Mouse (Mus musculus) forebrain, postnatal 0 days (tissue): ENCODE data around the gene Kcnk10. TPM values are rescaled to one million over a fixed set of nuclear protein-coding genes. Genes with fewer than 3 reads are reported as not detected.
A peak's percentile ranks its signal among the peaks of the same experiment; 100 is the strongest.

Experiments
- ATAC-seq: fragments of 200-750 bp; cut with Nextera tagmentation; 2 replicates; pipeline ENCODE4 v1.8.0; 2017; ENCODE audit warnings: mild to moderate bottlenecking, moderate library complexity
- DNase-seq: peaks from one replicate; pipeline ENCODE4 v3.0.0-alpha.2; 2015
- H3K27ac ChIP-seq: fragments of 300-500 bp; sonication (generic); 2 replicates; pipeline ENCODE4 v1.5.1; 2014; ENCODE audit warnings: low read depth, mild to moderate bottlenecking, antibody characterized with exemption, low read length, moderate library complexity, mixed read lengths
- H3K27me3 ChIP-seq: fragments of 300-500 bp; sonication (generic); 2 replicates; pipeline ENCODE4 v1.6.1; 2014; ENCODE audit warnings: mild to moderate bottlenecking, low read length, mixed read lengths; ENCODE audit not compliant: insufficient read depth
- H3K36me3 ChIP-seq: fragments of 300-500 bp; sonication (generic); 2 replicates; pipeline ENCODE4 v1.6.1; 2014; ENCODE audit warnings: mild to moderate bottlenecking, moderate library complexity; ENCODE audit not compliant: insufficient read depth
- H3K4me1 ChIP-seq: fragments of 300-500 bp; sonication (generic); 2 replicates; pipeline ENCODE4 v1.6.1; 2014; ENCODE audit warnings: antibody characterized with exemption; ENCODE audit not compliant: insufficient read depth
- H3K4me2 ChIP-seq: fragments of 300-500 bp; sonication (generic); 2 replicates; pipeline ENCODE4 v1.6.1; 2014; ENCODE audit warnings: low read depth, mild to moderate bottlenecking, moderate library complexity
- H3K4me3 ChIP-seq: fragments of 300-500 bp; sonication (generic); 2 replicates; pipeline ENCODE4 v1.5.1; 2014; ENCODE audit warnings: low read depth, low read length, mixed read lengths
- H3K9ac ChIP-seq: fragments of 300-500 bp; sonication (generic); 2 replicates; pipeline ENCODE4 v1.6.1; 2014; ENCODE audit warnings: mild to moderate bottlenecking
- H3K9me3 ChIP-seq: fragments of 300-500 bp; sonication (generic); 2 replicates; pipeline ENCODE4 v1.6.1; 2016; ENCODE audit warnings: low read length
- CTCF ChIP-seq: sonication (generic); IDR thresholded peaks from 2 replicates; pipeline ENCODE4 v1.5.1; 2016; ENCODE audit warnings: antibody characterized with exemption, control low read depth, low read depth
- WGBS: fragments of 180-500 bp; shearing (Covaris S2); extraction: QIAGEN DNeasy Blood & Tissue Kit; methylation state at CpG from one replicate; pipeline ENCODE4 v1.1.7; 2014; 5-methylcytosine and 5-hydroxymethylcytosine counted together
- polyA plus RNA-seq: library from polyadenylated mRNA; unstranded; fragments of >200 nt; fragmentation: Nextera tagmentation; extraction: Ambion mirVana; gene quantifications from 2 replicates; pipeline ENCODE4 v1.2.1, GENCODE M21; 2015
- total RNA-seq: library from RNA; depleted of rRNA; stranded (reverse); fragments of >200 nt; gene quantifications from 2 replicates; pipeline ENCODE4 v1.2.3, GENCODE M21; 2014

Kcnk10 gene
- total and polyA plus RNA-seq, 2 experiments from 2014 or later: 40.9 to 59.7 TPM

- 70% methylated on average over 6 of the region's 6 CpGs for WGBS
- H3K36me3 ChIP-seq: no peaks in the 10 kb centered on the region
- no peak overlapping the region for H3K27ac ChIP-seq
- ATAC-seq (no peak), DNase-seq (no peak)
- H3K4me1 ChIP-seq: no peaks in the 10 kb centered on the region
- H3K4me3 ChIP-seq: no peak overlapping the region
- H3K9ac ChIP-seq: no peak overlapping the region
- H3K9me3 ChIP-seq: peaks cover 6% of the 10 kb centered on the region; the same call in 1 of the 2 replicates
- H3K4me2 ChIP-seq: no peak overlapping the region
- H3K27me3 ChIP-seq: no peaks in the 10 kb centered on the region
- no peak for TF ChIP-seq CTCF
Observed at GRCm38 (mm10) chr12:98588573-98588972, 10.5 kb upstream of the Kcnk10 start.

DNA sequence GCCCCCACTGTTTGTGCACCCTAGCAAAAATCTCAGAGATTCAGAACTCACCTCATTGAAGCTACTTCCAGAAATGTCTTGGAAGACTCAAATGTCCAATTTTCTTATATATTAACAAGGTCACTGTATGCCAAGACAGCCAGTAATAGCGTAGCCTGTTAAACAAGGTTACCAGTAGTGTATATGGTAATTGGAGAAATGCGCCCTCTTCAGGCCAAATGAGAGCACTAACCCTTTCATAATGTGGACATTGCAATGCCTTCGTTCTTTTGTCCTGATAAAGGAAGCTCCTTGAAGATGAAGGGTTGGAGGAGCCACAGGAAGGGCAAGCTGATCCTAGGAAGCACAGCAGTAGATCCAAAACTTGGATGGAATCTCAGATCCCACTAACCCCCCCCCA, 7.2 kb upstream of the Kcnk10 start:
- Histone ChIP-seq H3K36me3 (no peaks in the 10 kb centered on the region), H3K9me3 (no peaks in the 10 kb centered on the region), H3K4me1 (no peaks in the 10 kb centered on the region), H3K4me3 (no peak overlapping the region), H3K9ac (no peak overlapping the region), H3K27ac (no peak overlapping the region), H3K4me2 (no peak overlapping the region), H3K27me3 (no peaks in the 10 kb centered on the region)
- 41% methylated on average over 3 of the region's 3 CpGs for WGBS
- no peak for DNase-seq
- no peak for ATAC-seq
- TF ChIP-seq CTCF: peak; percentile 54

DNA sequence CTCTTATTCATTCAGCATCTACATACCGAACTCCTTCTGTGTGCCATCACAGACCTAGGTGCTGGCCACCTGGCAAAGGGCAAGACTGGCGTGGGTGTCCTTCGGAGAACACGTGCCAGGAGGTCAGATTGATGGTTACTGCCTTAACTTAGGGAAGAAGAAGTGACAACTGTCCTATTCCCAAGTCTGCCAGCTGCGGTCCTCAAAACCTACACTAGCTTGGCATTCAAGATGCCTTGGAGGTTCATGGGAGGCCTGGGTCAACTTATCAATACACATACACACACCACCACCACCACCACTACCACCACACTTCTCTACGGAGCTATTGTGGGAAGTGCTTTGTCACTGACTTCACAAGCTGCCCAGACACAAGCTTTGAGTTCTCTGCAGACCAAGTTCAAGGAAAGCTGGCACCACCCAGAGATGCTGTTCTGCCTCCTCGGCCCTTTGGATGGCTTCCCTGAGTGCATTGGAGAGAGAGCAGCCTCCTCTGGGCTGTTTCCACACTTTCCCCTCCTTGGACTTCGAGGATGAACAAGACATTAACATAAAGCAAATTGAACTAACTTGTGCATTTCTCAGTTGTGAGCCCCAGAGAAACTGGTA, 2.1 kb downstream of the Kcnk10 start:
- peak overlapping the region; percentile 74 for H3K4me2 ChIP-seq
- no peak for TF ChIP-seq CTCF
- 53% methylated on average over 8 of the region's 8 CpGs for WGBS
- 0 out of 2 replicates have a peak overlapping the region, but pooled peaks have one; percentile 98 for H3K27ac ChIP-seq
- ATAC-seq (no peak), DNase-seq (no peak)
- no peaks in the 10 kb centered on the region for H3K27me3 ChIP-seq
- H3K4me3 ChIP-seq: 0 out of 2 replicates have a peak overlapping the region, but pooled peaks have one; percentile 75
- H3K9ac ChIP-seq: peak overlapping the region; percentile 91; the same call in 1 of the 2 replicates
- no peaks in the 10 kb centered on the region for H3K36me3 ChIP-seq
- H3K4me1 ChIP-seq: peaks cover 21% of the 10 kb centered on the region
- H3K9me3 ChIP-seq: no peaks in the 10 kb centered on the region

DNA sequence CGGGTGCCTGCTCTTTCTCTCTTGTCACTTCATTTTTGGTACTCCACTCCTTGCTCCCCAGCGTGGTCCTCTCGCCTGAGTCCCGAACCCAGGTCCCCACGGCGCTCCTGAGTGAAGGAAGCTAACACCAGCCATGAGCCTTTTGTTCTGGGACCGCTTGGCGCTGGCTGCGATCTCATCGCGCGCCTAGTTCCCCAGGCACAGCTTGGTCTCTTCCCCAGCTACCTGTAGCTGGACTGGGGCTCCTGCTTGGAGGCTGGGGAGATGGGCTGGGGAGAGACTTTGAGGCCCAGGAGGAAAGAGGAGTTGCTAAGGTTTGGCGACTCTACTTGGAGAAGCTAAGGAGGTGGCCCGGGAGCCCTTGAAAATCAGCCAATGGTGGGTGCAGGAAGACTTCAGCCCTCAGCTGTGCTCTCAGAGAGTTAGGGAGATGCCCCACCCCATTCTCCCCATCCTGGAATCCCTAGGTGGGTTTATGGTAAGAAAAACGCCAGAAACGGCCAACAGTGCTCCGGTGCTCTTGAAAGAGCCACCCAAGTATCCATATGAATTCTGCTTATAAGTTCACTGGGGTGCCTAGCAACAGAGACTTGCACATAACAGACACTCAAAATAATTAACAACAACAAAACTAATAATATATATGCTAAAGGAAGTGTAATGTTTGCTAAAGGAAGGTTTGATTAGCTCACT, 2.8 kb downstream of the Kcnk10 start:
- WGBS: 4% methylated on average over 17 of the region's 17 CpGs

GRCm38 (mm10) chr12:98574353-98575194, 3.5 kb downstream of the Kcnk10 start:
- Histone ChIP-seq H3K4me1 (peaks cover 33% of the 10 kb centered on the region), H3K9me3 (no peaks in the 10 kb centered on the region), H3K27me3 (no peaks in the 10 kb centered on the region), H3K36me3 (no peaks in the 10 kb centered on the region), H3K4me3 (peak overlapping the region; percentile 75), H3K4me2 (peak overlapping the region; percentile 74), H3K9ac (peak overlapping the region; percentile 91), H3K27ac (peak overlapping the region; percentile 98)
- under 1% methylated on average over 68 of the region's 84 CpGs for WGBS
- peak; percentile 90 for ATAC-seq
- 0 out of 2 replicates have a peak, but pooled peaks have one; percentile 2 for TF ChIP-seq CTCF
- peak; percentile 94 for DNase-seq

More for the DNA sequence above, 2.8 kb downstream of the Kcnk10 start:
- peak; percentile 15 for ATAC-seq
- Histone ChIP-seq H3K9me3 (no peaks in the 10 kb centered on the region), H3K4me2 (peak overlapping the region; percentile 74), H3K4me3 (peak overlapping the region; percentile 75), H3K4me1 (peaks cover 27% of the 10 kb centered on the region), H3K27me3 (no peaks in the 10 kb centered on the region), H3K36me3 (no peaks in the 10 kb centered on the region), H3K27ac (peak overlapping the region; percentile 98), H3K9ac (peak overlapping the region; percentile 91)
- DNase-seq: peak; percentile 69
- no peak for TF ChIP-seq CTCF

DNA sequence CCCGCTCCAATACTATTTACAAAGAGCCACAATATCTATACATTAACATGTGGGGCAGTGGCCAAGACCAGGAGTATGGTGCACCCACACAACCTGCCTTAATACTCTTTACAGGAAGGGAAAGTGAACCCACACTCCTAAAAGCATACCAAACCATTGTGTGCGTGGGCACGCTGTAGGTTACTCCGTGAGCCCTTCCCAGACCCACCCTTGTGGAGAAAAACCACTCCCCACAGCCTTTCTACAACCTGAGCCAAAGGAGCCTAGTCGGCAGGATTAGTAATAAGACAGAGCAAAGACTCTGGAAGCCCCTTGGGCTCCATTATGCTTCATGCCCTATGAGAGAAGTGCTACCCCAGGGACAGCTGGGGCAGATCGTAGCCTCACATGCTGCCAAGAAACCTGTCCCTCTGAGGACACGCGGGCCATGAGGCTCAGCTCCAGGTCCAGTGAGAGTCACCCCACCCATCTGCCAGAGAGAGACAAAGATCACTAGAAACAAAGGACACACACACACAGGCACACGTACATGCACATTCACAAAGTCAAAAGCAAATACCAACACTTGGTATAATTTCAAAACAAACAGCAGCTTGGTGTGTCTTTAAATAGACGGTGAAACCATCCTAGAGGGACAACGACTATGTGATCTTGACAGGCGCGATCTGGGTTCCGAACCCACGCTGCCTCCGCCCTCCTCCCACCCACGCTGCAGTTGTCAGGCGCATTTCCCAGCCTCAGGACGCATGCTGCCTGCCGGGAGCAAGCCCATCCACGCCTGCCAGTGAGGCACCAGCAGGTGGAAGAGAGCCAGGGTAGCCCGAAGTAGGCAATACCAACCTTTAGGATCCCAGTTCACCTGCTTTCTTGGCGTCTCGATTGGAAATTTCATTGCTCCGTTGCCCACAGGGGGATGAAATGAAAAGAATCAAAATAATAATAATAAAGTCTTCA, 4.5 kb downstream of the Kcnk10 start:
- H3K9ac ChIP-seq: peak overlapping the region; percentile 91
- peak; percentile 63 for ATAC-seq
- H3K27ac ChIP-seq: peak overlapping the region; percentile 98
- H3K9me3 ChIP-seq: no peaks in the 10 kb centered on the region
- H3K4me1 ChIP-seq: peaks cover 43% of the 10 kb centered on the region
- peak overlapping the region; percentile 75 for H3K4me3 ChIP-seq
- WGBS: 5% methylated on average over 25 of the region's 25 CpGs
- H3K27me3 ChIP-seq: no peaks in the 10 kb centered on the region
- DNase-seq: peak; percentile 88
- peak overlapping the region; percentile 74 for H3K4me2 ChIP-seq
- no peak; the same call in 1 of the 2 replicates for TF ChIP-seq CTCF
- H3K36me3 ChIP-seq: no peaks in the 10 kb centered on the region
